Mouse (Mus musculus): ENCODE results near the gene Mitf. TPM values are rescaled to one million over a fixed set of nuclear protein-coding genes. Genes with fewer than 3 reads are reported as not detected.
A peak's percentile ranks its signal among the peaks of the same experiment; 100 is the strongest.

Mitf gene
- polyA plus RNA-seq, 1 experiment from 2014 or later: 1.4 TPM

DNA sequence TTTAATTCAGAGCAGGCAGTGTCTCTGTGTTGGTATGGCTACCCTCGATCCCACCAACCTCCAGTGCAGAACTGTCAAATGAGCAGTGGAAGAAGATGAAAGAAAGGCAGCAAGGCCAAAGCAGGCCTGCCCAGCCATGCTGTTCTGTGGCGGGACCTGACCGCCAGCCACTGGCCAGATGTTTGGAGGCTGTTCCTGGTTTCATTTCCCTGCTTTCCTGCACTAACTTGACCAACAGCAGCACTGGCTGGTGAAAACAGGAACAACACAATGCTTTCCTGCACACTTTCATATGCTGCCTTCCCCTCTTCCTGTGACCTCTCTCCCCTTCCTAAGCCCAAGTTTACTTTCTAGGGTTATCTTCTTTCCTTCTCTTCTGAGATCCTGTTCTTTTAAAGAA, 50.8 kb downstream of the Mitf start:
- Histone ChIP-seq H3K9ac (ENCODE audit: low read length) (no peak overlapping the region), H3K27me3 (ENCODE audit: control insufficient read depth, insufficient read depth, low read length) (no peaks in the 10 kb centered on the region), H3K9me3 (ENCODE audit: control insufficient read depth, low read length) (no peaks in the 10 kb centered on the region), H3K4me2 (ENCODE audit: low read depth) (no peak overlapping the region), H3K27ac (ENCODE audit: low read depth, low read length) (no peak overlapping the region), H3K4me1 (ENCODE audit: control insufficient read depth, insufficient read depth, low read length) (no peaks in the 10 kb centered on the region), H3K4me3 (ENCODE audit: low read depth, low read length) (no peak overlapping the region), H3K36me3 (ENCODE audit: control insufficient read depth, insufficient read depth, low read length) (no peaks in the 10 kb centered on the region)
- ATAC-seq (ENCODE audit: insufficient read depth, low FRiP score, low TSS enrichment): no peak
- WGBS: 49% methylated on average over 3 of the region's 3 CpGs
- DNase-seq (ENCODE audit: low spot score): peak; percentile 21

DNA sequence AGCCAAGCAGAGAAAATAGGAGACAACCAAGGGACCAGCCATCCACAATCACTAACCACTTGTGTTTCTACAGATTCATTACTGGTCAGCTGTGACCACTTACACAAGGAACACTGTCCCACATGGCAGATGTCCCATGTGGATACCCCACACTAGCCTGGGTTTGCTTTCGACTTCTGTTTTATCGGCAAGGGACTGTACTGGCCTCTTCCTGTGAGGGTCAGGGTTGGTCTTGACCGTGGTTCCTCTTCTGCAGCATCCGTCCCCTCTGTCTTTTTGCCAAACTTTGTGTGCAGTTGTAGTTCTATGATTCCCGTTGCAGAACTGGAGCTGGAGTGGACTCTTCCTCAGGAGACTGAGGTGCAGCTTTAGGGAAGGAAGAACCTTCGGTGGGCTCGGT, 59.7 kb downstream of the Mitf start:
- WGBS: 90% methylated on average over 7 of the region's 7 CpGs

DNA sequence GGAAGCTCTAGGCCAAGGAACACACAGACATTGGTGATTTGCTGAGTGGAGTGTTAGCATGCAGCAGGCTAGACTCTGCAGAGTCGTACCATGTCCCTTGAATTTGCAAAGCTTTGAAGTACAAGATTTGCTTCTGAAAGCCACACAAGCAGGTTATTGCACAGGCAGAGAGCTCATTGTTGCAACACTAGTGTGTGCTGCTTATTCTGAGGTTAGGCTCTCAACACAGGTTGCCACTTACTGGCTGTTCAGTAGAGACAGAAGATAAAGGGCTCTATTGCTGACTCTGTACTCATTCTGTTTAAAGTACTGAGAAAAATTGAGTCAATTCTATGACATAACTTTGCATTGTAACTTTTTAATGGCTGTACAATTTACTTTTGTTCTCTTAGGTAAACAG, 61.2 kb downstream of the Mitf start:
- Histone ChIP-seq H3K27me3 (ENCODE audit: control insufficient read depth, insufficient read depth, low read length) (no peaks in the 10 kb centered on the region), H3K4me2 (ENCODE audit: low read depth) (no peak overlapping the region), H3K9ac (ENCODE audit: low read length) (no peak overlapping the region), H3K36me3 (ENCODE audit: control insufficient read depth, insufficient read depth, low read length) (no peaks in the 10 kb centered on the region), H3K9me3 (ENCODE audit: control insufficient read depth, low read length) (no peaks in the 10 kb centered on the region), H3K4me1 (ENCODE audit: control insufficient read depth, insufficient read depth, low read length) (no peaks in the 10 kb centered on the region), H3K27ac (ENCODE audit: low read depth, low read length) (no peak overlapping the region), H3K4me3 (ENCODE audit: low read depth, low read length) (no peak overlapping the region)
- no peak for DNase-seq (ENCODE audit: low spot score)
- no peak for ATAC-seq (ENCODE audit: insufficient read depth, low FRiP score, low TSS enrichment)
- 82% methylated on average over 1 of the region's 1 CpGs for WGBS

More for the DNA sequence above, 59.7 kb downstream of the Mitf start:
- Histone ChIP-seq H3K4me3 (ENCODE audit: low read depth, low read length) (no peak overlapping the region), H3K4me1 (ENCODE audit: control insufficient read depth, insufficient read depth, low read length) (no peaks in the 10 kb centered on the region), H3K36me3 (ENCODE audit: control insufficient read depth, insufficient read depth, low read length) (no peaks in the 10 kb centered on the region), H3K27ac (ENCODE audit: low read depth, low read length) (no peak overlapping the region), H3K9me3 (ENCODE audit: control insufficient read depth, low read length) (no peaks in the 10 kb centered on the region), H3K4me2 (ENCODE audit: low read depth) (no peak overlapping the region), H3K9ac (ENCODE audit: low read length) (no peak overlapping the region), H3K27me3 (ENCODE audit: control insufficient read depth, insufficient read depth, low read length) (no peaks in the 10 kb centered on the region)
- ATAC-seq (ENCODE audit: insufficient read depth, low FRiP score, low TSS enrichment) (no peak), DNase-seq (ENCODE audit: low spot score) (no peak)

DNA sequence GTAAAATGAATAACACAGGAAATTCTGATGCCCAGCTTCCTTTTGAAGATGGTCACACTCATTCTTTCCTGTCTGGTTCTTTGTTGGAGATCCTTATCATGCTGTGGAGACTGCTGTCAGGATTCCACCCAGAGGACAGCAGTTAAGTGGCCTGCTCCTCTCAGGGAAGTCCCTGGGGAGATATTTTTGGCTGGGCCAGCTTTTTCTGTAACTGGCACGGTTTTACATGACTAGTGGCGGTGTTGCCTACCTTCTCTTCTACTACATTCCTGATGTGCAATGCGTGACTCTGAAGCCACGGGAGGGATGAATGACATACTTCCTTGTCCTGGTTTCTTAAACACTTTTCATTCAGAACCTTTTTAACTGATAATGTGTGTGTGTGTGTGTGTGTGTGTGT, 63.1 kb downstream of the Mitf start:
- no peak for ATAC-seq (ENCODE audit: insufficient read depth, low FRiP score, low TSS enrichment)
- WGBS: 73% methylated on average over 4 of the region's 4 CpGs

DNA sequence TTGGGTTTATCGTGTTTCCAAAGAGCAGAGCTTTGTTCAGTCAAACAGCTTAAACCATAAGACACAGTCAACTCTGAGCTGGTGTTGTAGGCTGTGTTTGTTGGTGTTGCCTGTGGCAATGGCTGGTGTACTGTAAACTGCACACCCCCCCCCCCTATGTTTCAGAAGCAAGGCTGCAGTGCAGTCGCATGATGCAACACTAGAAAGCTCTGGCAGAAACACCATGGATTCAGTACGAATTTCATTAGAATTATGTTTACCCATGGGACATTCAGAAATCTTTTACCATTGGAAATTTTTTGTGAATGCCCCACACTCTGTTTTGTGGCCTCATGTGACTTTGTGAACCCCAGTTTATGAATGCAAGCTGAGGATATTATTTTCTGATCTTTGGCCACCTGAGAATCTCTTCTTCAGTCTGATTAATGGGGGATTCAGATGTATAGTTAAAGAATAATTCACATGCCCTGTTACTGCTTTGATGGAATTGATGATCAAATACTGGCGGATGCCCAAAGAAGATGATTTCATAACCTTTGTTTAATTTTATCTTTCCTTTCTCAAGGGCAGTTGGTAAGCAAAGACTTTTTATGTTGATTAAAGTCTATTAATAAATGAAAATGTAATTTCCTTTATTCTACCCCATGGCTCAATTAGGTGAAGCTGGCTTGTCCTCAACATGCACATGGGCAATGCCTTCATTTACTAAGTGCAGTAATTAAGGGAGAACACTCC, 64.6 kb downstream of the Mitf start:
- Histone ChIP-seq H3K36me3 (ENCODE audit: control insufficient read depth, insufficient read depth, low read length) (no peaks in the 10 kb centered on the region), H3K27me3 (ENCODE audit: control insufficient read depth, insufficient read depth, low read length) (no peaks in the 10 kb centered on the region), H3K9me3 (ENCODE audit: control insufficient read depth, low read length) (no peaks in the 10 kb centered on the region), H3K4me3 (ENCODE audit: low read depth, low read length) (no peak overlapping the region), H3K4me1 (ENCODE audit: control insufficient read depth, insufficient read depth, low read length) (no peaks in the 10 kb centered on the region), H3K27ac (ENCODE audit: low read depth, low read length) (no peak overlapping the region), H3K9ac (ENCODE audit: low read length) (no peak overlapping the region), H3K4me2 (ENCODE audit: low read depth) (no peak overlapping the region)
- WGBS: 88% methylated on average over 4 of the region's 4 CpGs
- DNase-seq (ENCODE audit: low spot score) (no peak), ATAC-seq (ENCODE audit: insufficient read depth, low FRiP score, low TSS enrichment) (no peak)

More for the DNA sequence above, 63.1 kb downstream of the Mitf start:
- no peak for DNase-seq (ENCODE audit: low spot score)
- Histone ChIP-seq H3K9me3 (ENCODE audit: control insufficient read depth, low read length) (no peaks in the 10 kb centered on the region), H3K36me3 (ENCODE audit: control insufficient read depth, insufficient read depth, low read length) (no peaks in the 10 kb centered on the region), H3K4me2 (ENCODE audit: low read depth) (no peak overlapping the region), H3K4me1 (ENCODE audit: control insufficient read depth, insufficient read depth, low read length) (no peaks in the 10 kb centered on the region), H3K27ac (ENCODE audit: low read depth, low read length) (no peak overlapping the region), H3K9ac (ENCODE audit: low read length) (no peak overlapping the region), H3K27me3 (ENCODE audit: control insufficient read depth, insufficient read depth, low read length) (no peaks in the 10 kb centered on the region), H3K4me3 (ENCODE audit: low read depth, low read length) (no peak overlapping the region)

DNA sequence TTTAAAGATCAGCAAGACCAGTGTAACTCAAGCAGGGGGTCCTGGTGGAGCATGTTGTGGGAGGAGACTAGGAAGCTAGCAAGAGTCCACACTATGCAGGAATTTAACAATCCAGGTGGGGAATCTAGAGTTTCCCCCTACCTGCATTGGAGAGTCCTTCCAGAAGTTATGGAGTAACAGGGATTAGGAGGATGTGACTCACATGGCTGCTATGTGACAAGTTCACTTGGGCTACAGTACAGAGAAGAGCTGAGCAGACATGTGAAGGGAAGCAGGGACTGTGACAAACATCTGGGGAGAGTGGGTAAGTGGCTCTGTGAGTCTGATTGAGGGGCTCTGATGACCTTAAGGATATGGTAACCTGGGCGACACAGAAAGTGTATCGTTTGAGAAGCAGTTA, 66.2 kb downstream of the Mitf start:
- DNase-seq (ENCODE audit: low spot score) (no peak), ATAC-seq (ENCODE audit: insufficient read depth, low FRiP score, low TSS enrichment) (no peak)
- H3K27me3 ChIP-seq (ENCODE audit: control insufficient read depth, insufficient read depth, low read length): no peaks in the 10 kb centered on the region
- no peak overlapping the region for H3K4me3 ChIP-seq (ENCODE audit: low read depth, low read length)
- H3K9me3 ChIP-seq (ENCODE audit: control insufficient read depth, low read length): no peaks in the 10 kb centered on the region
- H3K27ac ChIP-seq (ENCODE audit: low read depth, low read length): no peak overlapping the region
- H3K36me3 ChIP-seq (ENCODE audit: control insufficient read depth, insufficient read depth, low read length): no peaks in the 10 kb centered on the region
- no peak overlapping the region for H3K4me2 ChIP-seq (ENCODE audit: low read depth)
- WGBS: 78% methylated on average over 2 of the region's 2 CpGs
- no peak overlapping the region for H3K9ac ChIP-seq (ENCODE audit: low read length)
- H3K4me1 ChIP-seq (ENCODE audit: control insufficient read depth, insufficient read depth, low read length): no peaks in the 10 kb centered on the region

DNA sequence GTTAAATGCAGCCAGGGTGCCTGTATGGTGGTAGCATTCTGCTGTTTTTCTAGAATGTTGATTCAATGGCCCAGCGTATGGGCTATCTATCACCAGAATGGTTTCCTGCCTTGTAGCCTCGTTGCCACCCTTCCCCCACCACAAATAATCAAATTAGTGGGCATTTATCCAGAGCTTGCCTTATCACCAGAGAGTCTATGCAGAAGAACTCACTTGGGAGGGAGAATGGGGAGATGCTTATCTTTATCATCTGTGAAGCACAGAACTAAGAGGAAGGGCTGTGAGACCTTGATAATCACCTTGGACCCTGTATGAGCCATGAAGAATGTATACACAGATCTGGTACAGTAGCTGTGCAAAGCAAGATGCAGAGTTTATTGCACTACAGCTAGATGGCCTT, 70.1 kb downstream of the Mitf start:
- H3K4me3 ChIP-seq (ENCODE audit: low read depth, low read length): no peak overlapping the region
- H3K4me2 ChIP-seq (ENCODE audit: low read depth): no peak overlapping the region
- H3K27ac ChIP-seq (ENCODE audit: low read depth, low read length): no peak overlapping the region
- DNase-seq (ENCODE audit: low spot score): no peak
- H3K36me3 ChIP-seq (ENCODE audit: control insufficient read depth, insufficient read depth, low read length): no peaks in the 10 kb centered on the region
- H3K4me1 ChIP-seq (ENCODE audit: control insufficient read depth, insufficient read depth, low read length): peaks cover 3% of the 10 kb centered on the region; the same call in 1 of the 2 replicates
- 57% methylated on average over 2 of the region's 2 CpGs for WGBS
- no peaks in the 10 kb centered on the region for H3K9me3 ChIP-seq (ENCODE audit: control insufficient read depth, low read length)
- ATAC-seq (ENCODE audit: insufficient read depth, low FRiP score, low TSS enrichment): no peak
- H3K27me3 ChIP-seq (ENCODE audit: control insufficient read depth, insufficient read depth, low read length): no peaks in the 10 kb centered on the region
- no peak overlapping the region for H3K9ac ChIP-seq (ENCODE audit: low read length)

DNA sequence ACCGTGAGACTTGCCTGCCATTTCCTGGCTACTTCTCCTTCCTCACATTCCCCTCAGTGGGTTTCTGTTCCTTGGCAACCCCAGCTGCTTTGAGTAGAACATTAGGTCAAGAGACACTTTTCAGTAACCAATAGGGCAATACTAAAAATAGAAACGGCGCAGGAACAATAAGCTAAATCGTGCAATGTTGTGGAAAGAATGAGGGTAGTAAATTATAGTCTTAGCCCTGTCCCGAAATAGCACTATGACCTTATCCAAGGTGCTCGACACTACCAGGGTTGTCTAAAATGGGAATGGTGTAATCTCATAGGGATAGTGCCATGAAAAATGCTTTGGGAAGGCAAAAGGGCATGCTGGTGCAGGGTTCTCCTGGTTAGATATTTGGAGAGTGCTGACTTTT, 70.6 kb downstream of the Mitf start:
- Histone ChIP-seq H3K36me3 (ENCODE audit: control insufficient read depth, insufficient read depth, low read length) (no peaks in the 10 kb centered on the region), H3K27ac (ENCODE audit: low read depth, low read length) (no peak overlapping the region), H3K4me2 (ENCODE audit: low read depth) (no peak overlapping the region), H3K4me3 (ENCODE audit: low read depth, low read length) (no peak overlapping the region), H3K9ac (ENCODE audit: low read length) (no peak overlapping the region), H3K4me1 (ENCODE audit: control insufficient read depth, insufficient read depth, low read length) (peaks cover 4% of the 10 kb centered on the region; the same call in 1 of the 2 replicates), H3K27me3 (ENCODE audit: control insufficient read depth, insufficient read depth, low read length) (no peaks in the 10 kb centered on the region), H3K9me3 (ENCODE audit: control insufficient read depth, low read length) (no peaks in the 10 kb centered on the region)
- ATAC-seq (ENCODE audit: insufficient read depth, low FRiP score, low TSS enrichment) (no peak), DNase-seq (ENCODE audit: low spot score) (peak; percentile 27)
- 39% methylated on average over 6 of the region's 6 CpGs for WGBS

DNA sequence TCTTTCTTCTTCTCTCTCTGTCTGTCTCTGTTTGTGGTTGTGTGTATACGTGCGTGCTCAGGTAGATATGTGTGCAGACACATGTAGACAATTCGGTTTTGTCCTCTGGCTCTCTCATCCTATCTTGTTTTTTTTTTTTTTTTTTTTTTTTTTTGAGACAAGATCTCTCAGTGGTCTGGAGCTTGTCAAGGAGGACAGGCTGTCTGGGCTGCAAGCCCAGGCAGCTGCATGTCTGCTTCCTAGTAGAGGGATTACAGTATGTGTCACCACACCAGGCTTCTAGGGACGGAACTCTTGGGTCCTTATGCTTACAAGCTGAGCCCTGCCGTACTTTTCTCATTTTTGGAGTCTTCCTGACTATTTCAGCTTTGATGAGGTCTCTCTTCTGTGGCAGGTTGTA, 73.5 kb downstream of the Mitf start:
- Histone ChIP-seq H3K9ac (ENCODE audit: low read length) (no peak overlapping the region), H3K36me3 (ENCODE audit: control insufficient read depth, insufficient read depth, low read length) (no peaks in the 10 kb centered on the region), H3K4me1 (ENCODE audit: control insufficient read depth, insufficient read depth, low read length) (peaks cover 4% of the 10 kb centered on the region; the same call in 1 of the 2 replicates), H3K9me3 (ENCODE audit: control insufficient read depth, low read length) (no peaks in the 10 kb centered on the region), H3K4me2 (ENCODE audit: low read depth) (no peak overlapping the region), H3K27me3 (ENCODE audit: control insufficient read depth, insufficient read depth, low read length) (no peaks in the 10 kb centered on the region), H3K4me3 (ENCODE audit: low read depth, low read length) (no peak overlapping the region), H3K27ac (ENCODE audit: low read depth, low read length) (no peak overlapping the region)
- 82% methylated on average over 5 of the region's 5 CpGs for WGBS
- DNase-seq (ENCODE audit: low spot score) (no peak), ATAC-seq (ENCODE audit: insufficient read depth, low FRiP score, low TSS enrichment) (no peak)

Measured in neural tube, embryonic 11.5 days (tissue).